Mouse (Mus musculus) left cerebral cortex, adult 8-10 months (tissue): ENCODE measurements around the gene Eftud2. TPM values are rescaled to one million over a fixed set of nuclear protein-coding genes. Genes with fewer than 3 reads are reported as not detected.

Experiments
- DNase-seq, 2 experiments: peaks; one replicate each; pipeline ENCODE4 v3.0.0; 2022; ENCODE audit warnings: low spot score in 2 of 2
- total RNA-seq, 4 experiments: library from RNA; stranded (reverse); gene quantifications; 2 replicates each; pipeline ENCODE4 v1.2.4; 2022

Eftud2 gene
- 100 to 1,000 TPM; 114 to 136 (median 127) TPM for total RNA-seq

DNA sequence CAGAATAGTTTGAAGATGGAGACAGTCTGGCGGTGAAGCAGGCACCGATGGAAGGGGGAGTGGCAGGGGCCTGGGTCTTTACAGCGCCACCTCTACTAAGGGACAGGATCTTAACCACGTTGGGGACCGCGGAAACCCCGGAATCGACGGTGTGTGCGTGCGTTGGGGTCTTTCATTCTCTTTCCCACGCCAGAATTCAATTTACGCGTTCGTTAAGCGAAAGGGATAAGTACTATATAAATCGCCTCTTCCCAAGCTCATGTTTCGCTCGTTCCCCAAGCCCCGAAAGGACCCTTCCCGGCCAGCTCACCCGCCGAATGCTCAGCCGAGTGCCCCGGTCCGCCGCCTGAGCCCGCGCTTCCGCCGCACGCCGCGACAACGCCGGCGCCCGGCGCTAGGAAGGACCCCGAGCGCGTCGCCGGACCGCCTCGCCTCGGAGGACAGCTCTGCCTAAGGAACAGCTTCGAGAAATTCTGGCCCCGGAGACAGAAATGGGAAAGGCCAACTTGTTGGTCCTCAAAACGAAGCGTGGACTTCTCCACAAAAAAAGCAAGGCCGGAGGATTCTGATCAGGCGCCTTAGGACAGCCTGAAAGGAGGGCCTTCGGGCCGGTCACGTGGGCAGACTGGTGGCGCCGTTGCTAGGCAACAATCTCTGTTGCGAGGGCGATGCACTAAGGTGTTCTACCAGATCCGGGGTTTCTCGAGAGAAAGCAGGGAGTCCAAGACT, at the start of gene Eftud2, which contains the start of gene Ccdc103:
Eftud2 (minus strand) TSS at position 401 of the 729 bp plus-strand sequence.
Ccdc103 (plus strand) TSS at position 620 of the 729 bp plus-strand sequence.
- peak; percentile 88 to 97 for DNase-seq

DNA sequence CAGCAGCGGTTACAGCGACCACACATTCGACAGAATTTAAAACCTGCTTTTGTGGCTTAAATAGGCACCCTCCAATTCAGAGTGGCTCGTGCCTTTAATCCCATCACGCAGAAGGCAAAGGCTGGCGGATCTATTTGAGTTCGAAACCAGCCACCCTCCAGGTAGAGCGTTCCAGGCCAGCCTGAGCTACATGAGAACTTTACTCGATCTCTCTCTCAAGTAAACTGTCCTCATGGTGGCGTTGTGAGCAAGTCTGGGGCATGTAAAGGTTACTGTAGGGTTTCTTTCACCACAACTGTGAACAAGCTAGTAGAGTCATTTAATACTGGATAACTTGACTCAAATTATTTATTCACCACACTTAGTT, 44.5 kb upstream of the Eftud2 start:
- no peak for DNase-seq

DNA sequence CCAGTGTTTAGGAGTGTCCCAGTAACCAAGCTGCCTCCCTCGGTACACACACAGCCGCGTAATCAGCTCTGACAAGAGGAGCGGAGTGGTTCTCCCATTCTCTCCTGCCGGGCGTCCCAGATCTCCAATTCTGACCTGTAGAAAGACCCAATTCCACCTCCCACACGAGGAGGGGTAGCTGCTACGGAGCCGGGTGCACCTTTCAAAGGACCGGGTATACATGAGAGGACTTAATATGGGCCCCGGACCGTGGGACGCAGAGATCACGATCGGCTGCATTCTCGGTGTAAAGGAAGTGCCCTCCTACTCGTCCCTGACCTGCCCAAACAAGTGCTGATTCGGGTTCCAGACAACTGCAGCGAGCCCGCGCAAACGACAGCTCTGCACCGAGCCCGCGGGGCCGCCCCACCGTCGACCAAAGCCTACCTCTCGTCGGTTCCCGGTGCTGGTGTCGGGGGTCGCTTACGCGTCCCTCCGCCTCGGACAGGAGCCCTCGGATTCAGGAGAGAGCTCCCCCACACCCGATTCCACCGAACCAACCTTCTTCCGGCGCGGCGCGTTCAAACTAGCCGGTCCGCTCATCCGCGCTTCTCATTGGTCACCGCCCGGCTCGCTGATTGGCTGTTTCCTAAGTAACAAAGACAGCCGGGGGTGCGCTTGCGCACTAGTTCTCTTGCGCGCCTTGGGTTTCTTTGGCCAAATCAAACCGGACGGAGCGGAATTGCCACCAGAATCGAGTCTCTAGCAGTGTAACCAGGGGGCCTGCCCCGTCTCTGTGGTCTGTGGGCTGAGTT, 44.0 kb upstream of the Eftud2 start, which contains the start of gene Kif18b:
Kif18b (minus strand) TSS at position 568 of the 794 bp plus-strand sequence.
- DNase-seq, result peak; percentile 81 to 92

GRCm38 (mm10) chr11:102921491-102921890, 40.7 kb upstream of the Eftud2 start:
- no peak for DNase-seq

DNA sequence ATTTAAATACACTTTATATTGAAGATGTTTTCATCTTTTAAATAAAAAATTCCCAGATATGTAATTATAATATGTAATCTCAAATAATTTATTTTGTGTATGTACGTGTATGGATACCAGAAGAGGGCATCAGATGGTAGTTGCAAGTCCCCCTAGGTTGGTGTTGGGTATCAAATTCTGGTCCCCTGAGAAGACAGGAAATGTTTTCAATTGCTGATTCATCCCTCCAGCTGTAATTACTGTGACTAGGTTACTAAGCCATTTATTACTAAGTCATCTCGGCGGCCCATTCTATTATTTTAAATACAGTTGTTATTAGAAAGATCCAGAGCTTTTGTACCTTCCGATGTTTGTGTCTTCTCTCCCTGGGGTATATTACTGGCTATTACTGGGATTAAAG, 37.3 kb upstream of the Eftud2 start:
- DNase-seq, result no peak

DNA sequence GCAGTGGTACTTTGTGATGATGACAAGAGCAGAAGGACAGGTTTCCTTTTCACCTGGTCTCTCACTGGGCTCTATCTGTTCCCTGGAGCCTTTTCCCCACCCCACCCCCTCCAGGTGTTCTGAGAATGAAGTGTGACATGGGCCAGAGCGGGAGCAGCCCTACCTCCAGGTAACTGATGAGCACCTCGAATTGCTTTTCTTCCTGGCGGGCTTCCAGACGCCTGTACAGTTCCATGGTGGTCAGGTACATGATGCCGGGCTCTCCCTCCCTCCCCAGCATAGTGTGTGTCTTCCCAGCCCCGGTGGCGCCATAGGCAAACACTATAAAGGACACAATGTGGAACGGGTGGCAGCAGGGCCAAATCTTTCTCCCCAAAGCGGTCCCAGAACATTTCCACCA, 34.6 kb upstream of the Eftud2 start:
- no peak for DNase-seq

- DNase-seq, result no peak
Measured at GRCm38 (mm10) chr11:102911376-102911775, 30.6 kb upstream of the Eftud2 start.

- DNase-seq, result no peak
Measured at GRCm38 (mm10) chr11:102903654-102904053, 22.9 kb upstream of the Eftud2 start.

DNA sequence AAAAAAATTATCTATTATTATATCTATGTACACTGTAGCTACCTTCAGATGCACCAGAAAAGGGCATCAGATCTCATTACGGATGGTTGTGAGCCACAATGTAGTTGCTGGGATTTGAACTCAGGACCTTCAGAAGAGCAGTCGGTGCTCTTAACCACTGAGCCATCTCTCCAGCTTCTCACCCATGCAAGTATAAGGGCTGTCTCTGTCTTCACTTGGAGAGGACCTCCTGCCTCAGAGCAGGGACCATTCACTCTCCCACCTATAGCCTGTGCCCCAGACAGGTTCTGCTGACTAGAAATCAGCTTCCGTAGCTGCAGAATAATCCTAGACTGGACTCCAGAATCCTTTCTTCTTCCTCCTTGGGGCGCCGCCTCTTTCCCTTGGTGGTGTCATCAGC, 21.3 kb upstream of the Eftud2 start:
- DNase-seq, result no peak

GRCm38 (mm10) chr11:102901199-102901598, 20.4 kb upstream of the Eftud2 start:
- DNase-seq, result no peak

DNA sequence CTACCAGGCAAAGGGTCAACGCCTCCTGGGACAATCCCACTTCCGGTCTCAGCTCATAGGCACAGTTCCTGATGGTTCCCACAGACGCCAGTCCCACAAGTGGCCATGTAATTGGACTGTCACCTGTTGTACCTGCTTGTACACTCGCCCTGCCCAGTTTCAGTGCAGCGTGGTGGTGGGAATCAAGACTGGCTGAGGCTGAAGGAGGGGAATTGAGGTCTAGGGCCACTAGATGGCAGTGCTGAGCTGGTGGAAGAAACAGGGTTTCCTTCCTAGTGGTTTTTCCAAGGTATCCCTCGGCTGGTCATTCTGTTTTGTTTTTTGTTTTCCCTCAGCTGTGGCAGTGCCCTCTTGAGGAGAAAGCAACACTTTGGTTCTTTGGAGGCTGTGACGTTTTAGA, 20.0 kb upstream of the Eftud2 start, which contains the start of gene Gfap:
Gfap (minus strand) TSS at position 150 of the 400 bp plus-strand sequence.
- peak in 1 of 2 experiments; percentile 59 for DNase-seq

- peak in 1 of 2 experiments; percentile 71 for DNase-seq
Measured at GRCm38 (mm10) chr11:102898408-102898807, 17.6 kb upstream of the Eftud2 start.

GRCm38 (mm10) chr11:102896641-102897040, 15.9 kb upstream of the Eftud2 start:
- no peak for DNase-seq

GRCm38 (mm10) chr11:102895779-102896178, 15.0 kb upstream of the Eftud2 start:
- DNase-seq, result no peak

DNA sequence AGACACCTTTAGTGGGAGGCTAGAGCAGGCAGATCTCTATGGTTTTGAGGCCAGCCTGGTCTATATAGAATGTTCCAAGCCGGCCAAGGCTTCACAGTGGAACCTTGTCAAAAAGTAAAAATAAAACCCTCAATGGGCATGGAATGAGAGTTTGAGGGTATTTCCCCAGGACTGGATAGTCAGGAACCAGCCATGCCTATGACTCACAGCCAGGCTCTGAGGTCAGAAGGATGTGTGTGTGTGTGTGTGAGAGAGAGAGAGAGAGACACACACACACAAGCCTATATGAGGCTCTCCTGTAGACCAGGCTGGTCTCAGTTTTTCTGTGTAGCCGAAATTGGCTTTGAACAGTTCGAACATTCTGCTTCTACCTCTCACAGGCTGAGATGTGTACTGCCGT, 13.9 kb upstream of the Eftud2 start:
- DNase-seq, result no peak

DNA sequence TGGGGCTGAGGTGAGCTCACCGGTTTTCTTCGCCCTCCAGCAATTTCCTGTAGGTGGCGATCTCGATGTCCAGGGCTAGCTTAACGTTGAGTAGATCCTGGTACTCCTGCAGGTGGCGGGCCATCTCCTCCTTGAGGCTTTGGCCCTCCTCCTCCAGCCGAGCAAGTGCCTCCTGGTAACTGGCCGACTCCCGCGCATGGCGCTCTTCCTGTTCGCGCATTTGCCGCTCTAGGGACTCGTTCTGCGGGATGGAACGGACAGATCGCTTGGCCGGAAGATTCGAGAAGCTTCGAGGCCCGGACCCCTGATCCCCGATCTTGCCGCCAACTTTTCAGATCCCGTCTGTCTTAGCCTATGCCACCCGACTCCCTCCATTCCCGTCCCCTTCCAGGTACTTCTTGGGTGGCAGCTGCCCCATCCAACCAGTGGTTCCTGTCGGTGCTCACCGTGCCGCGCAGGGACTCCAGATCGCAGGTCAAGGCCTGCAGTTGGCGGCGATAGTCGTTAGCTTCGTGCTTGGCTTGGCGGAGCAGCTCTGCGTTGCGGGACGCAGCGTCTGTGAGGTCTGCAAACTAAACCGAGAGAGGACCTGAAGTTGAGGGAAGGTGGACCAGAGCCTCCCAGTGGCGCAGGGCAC, 12.3 kb upstream of the Eftud2 start:
- DNase-seq, result no peak

GRCm38 (mm10) chr11:102890096-102890495, 9.3 kb upstream of the Eftud2 start:
- DNase-seq, result no peak

DNA sequence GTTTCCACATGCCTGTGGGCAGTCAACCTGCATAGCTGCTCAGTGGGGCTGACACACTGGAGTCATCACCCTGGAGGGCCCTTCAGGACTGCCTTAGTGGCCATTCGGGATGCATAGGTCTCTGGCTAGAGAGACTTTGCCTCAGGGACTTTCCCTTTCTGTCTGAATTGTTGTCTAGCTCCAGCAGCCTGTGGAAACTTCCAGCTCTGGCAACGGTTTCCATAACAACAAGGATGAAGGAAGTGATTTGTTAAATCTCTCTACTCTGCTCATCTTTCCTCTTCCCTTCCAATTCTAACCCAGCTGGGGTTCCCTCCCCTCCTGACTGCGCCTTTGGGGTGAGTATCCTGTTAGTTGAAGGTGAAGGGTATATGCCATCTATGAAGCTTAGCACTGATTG, 7.3 kb upstream of the Eftud2 start:
- DNase-seq, result no peak

GRCm38 (mm10) chr11:102887433-102887832, 6.6 kb upstream of the Eftud2 start:
- DNase-seq, result no peak

DNA sequence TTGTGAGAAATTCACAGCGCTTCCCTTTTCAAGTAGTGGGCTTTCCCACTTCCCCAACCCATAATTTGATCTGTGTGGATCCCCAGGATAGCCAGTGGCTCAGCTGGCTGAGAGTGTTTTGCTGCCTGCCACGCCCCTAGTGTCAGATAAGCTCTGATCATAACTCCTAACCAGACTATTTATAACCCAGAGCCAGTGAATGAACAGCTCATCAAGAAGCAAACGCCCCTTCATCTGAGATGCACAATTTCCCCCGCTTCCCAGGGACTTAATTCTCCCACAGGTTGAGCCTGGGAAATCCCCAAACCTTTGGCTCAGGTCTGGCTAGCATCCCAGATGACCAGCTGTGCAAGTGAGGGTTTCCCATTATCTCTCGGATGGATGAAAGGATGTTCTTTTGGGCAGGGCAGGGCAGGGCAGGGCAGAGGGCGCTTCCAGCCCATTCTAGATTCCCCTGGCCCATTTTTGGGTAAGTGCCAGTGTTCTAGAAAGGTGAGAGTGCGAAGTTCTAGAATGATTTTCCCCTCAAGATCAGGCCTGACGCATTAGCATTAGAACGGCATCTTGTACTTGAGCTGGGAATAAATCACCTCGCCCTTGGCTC, 3.9 kb upstream of the Eftud2 start, which contains the start of gene Fam187a:
Fam187a (plus strand) TSS at position 554 of the 604 bp plus-strand sequence.
- DNase-seq, result no peak
